Mouse (Mus musculus): ENCODE measurements around the gene Supt20. TPM values are rescaled to one million over a fixed set of nuclear protein-coding genes. Genes with fewer than 3 reads are reported as not detected.

Gene Supt20
- total and polyA plus RNA-seq, 3 experiments: 7.8 to 213 (median 82.0) TPM

DNA sequence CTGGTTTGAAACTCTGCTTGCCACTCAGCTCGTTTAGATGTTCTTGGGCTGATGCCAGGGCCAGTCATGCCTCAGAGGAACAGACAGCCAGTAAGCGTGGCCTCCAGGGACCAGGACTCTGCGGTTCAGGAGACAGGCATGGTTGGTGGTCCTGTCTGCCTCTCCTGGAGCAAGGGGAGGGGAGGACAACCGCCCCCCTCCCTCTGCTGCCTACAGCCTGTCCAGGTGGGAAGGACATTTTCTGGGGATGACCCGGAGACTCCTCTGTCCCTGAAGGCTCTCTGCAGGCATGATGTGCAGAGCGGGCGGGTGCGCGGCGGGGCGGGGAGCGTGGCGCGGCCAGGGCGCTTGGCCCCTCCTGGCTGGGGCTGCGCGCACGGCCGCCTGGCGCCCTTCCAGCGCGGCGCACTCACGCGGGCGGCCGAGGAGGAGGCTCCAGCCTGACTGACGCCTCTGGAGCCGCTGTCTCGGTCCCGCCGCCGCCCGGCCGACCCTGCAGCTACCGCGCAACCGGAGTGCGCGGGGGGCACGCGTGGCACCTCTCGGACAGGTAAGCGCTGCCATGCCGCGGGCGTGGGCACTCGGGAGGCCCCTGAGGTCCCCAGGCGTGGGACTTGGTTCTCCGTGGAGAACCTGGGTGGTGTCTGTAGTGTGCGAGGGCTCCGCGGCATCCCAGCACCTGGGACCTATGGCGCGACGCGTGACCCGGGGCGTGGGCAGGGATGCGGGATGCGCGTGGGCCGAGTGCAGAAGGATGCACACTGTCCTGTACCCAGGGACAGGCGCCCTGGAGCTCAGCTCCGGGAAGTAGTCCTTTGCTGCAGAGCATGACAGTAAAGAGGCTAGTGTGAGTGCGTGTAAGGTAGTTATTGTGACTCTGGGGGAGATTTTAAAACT, 62.8 kb downstream of the Supt20 start, which contains the start of gene Smad9:
TSS of gene Smad9 (plus strand) at position 438 of the 897 bp plus-strand sequence.
- DNase-seq (ENCODE audit: low spot score): no peak
- ATAC-seq (ENCODE audit: extremely low read depth, insufficient number of reproducible peaks, low FRiP score, poor library complexity, severe bottlenecking): no peak

GRCm38 (mm10) chr3:54756058-54756457, 63.5 kb downstream of the Supt20 start:
- Histone ChIP-seq H3K27me3 (ENCODE audit: insufficient read depth, low read length) (peaks cover 3% of the 10 kb centered on the region; the same call in 1 of the 2 replicates), H3K36me3 (replicated peaks) (peaks cover 8% of the 10 kb centered on the region), H3K9me3 (replicated peaks) (peaks cover 8% of the 10 kb centered on the region), H3K4me1 (ENCODE audit: insufficient read depth, low read depth, low read length) (no peaks in the 10 kb centered on the region), H3K4me3 (ENCODE audit: low read depth, low read length) (no peak overlapping the region)
- DNase-seq (ENCODE audit: low spot score): no peak
- no peak for TF ChIP-seq GATA2 (IDR thresholded peaks at IDR 0.05; ENCODE audit: borderline replicate concordance, low read depth, low read length)
- no peak for TF ChIP-seq TAL1 (conservative IDR thresholded peaks at IDR 0.05; ENCODE audit: low read depth, low read length)
- no peak for TF ChIP-seq GATA1 (IDR thresholded peaks at IDR 0.05; ENCODE audit: borderline replicate concordance, low read length)
- no peak for TF ChIP-seq POLR2AphosphoS5 (IDR thresholded peaks at IDR 0.05; ENCODE audit: insufficient replicate concordance, low read depth, low read length)
- no peak for TF ChIP-seq CTCF (IDR thresholded peaks at IDR 0.05; ENCODE audit: low read depth, low read length)
- no peak for ATAC-seq (ENCODE audit: extremely low read depth, insufficient number of reproducible peaks, low FRiP score, poor library complexity, severe bottlenecking)

More for the DNA sequence above, 62.8 kb downstream of the Supt20 start, which contains the start of gene Smad9:
- H3K27me3 ChIP-seq (ENCODE audit: insufficient read depth, low read length): peaks cover 3% of the 10 kb centered on the region; the same call in 1 of the 2 replicates
- H3K4me3 ChIP-seq (ENCODE audit: low read depth, low read length): no peak within 1 kb of the TSS
- H3K4me1 ChIP-seq (ENCODE audit: insufficient read depth, low read depth, low read length): no peaks in the 10 kb centered on the region
- TF ChIP-seq GATA2 (IDR thresholded peaks at IDR 0.05; ENCODE audit: borderline replicate concordance, low read depth, low read length) (no peak), GATA1 (IDR thresholded peaks at IDR 0.05; ENCODE audit: borderline replicate concordance, low read length) (no peak), POLR2AphosphoS5 (IDR thresholded peaks at IDR 0.05; ENCODE audit: insufficient replicate concordance, low read depth, low read length) (no peak), CTCF (IDR thresholded peaks at IDR 0.05; ENCODE audit: low read depth, low read length) (no peak), TAL1 (conservative IDR thresholded peaks at IDR 0.05; ENCODE audit: low read depth, low read length) (no peak)
- peaks cover 10% of the 10 kb centered on the region for H3K9me3 ChIP-seq (replicated peaks)
- peaks cover 14% of the 10 kb centered on the region for H3K36me3 ChIP-seq (replicated peaks)

DNA sequence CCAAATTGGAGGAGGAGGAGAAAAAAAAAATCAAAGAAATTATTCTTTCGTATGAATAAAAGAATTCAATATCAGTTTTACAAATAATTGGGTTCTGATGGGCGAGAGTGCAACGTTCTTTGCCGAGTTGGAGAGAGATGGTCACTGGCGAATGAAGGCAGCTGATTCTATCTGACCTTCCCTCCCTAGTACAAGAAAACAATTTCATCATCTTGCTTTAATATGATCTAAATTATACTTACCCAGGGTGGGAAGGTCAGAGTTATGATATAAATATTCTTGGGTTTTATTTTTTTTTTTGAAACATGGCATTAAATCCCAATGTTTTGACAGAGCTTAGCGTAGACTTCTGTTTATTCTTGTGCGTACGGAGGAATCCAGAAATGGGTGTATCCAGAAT, 64.8 kb downstream of the Supt20 start:
- Histone ChIP-seq H3K9me3 (replicated peaks) (peaks cover 8% of the 10 kb centered on the region), H3K36me3 (replicated peaks) (no peaks in the 10 kb centered on the region), H3K4me1 (ENCODE audit: insufficient read depth, low read depth, low read length) (no peaks in the 10 kb centered on the region), H3K4me3 (ENCODE audit: low read depth, low read length) (no peak overlapping the region), H3K27me3 (ENCODE audit: insufficient read depth, low read length) (peaks cover 3% of the 10 kb centered on the region; the same call in 1 of the 2 replicates)
- TF ChIP-seq GATA2 (IDR thresholded peaks at IDR 0.05; ENCODE audit: borderline replicate concordance, low read depth, low read length) (no peak), GATA1 (IDR thresholded peaks at IDR 0.05; ENCODE audit: borderline replicate concordance, low read length) (no peak), CTCF (IDR thresholded peaks at IDR 0.05; ENCODE audit: low read depth, low read length) (no peak), TAL1 (conservative IDR thresholded peaks at IDR 0.05; ENCODE audit: low read depth, low read length) (no peak), POLR2AphosphoS5 (IDR thresholded peaks at IDR 0.05; ENCODE audit: insufficient replicate concordance, low read depth, low read length) (no peak)
- no peak for ATAC-seq (ENCODE audit: extremely low read depth, insufficient number of reproducible peaks, low FRiP score, poor library complexity, severe bottlenecking)
- DNase-seq (ENCODE audit: low spot score): no peak

DNA sequence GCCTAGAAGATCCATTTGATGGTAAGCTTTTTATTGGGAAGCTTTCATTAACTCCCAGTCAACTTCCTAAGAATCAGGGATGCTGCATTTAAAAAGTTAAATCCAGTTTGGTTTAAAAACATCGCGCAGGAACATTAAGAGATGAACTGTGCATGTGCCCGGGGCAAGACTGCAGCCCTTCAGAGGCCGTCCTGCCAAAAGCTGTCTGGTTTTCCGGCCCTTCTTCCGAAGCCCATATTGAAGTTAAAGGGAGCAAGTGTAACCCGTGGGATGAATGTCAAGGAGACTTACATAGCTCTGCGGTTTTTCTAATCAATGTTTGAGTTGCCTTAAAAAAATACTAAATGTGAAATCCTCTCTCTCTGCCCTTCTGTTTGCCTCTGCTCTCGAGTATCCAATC, 66.6 kb downstream of the Supt20 start:
- H3K4me3 ChIP-seq (ENCODE audit: low read depth, low read length): no peak overlapping the region
- no peaks in the 10 kb centered on the region for H3K4me1 ChIP-seq (ENCODE audit: insufficient read depth, low read depth, low read length)
- no peak for ATAC-seq (ENCODE audit: extremely low read depth, insufficient number of reproducible peaks, low FRiP score, poor library complexity, severe bottlenecking)
- no peak for TF ChIP-seq GATA1 (IDR thresholded peaks at IDR 0.05; ENCODE audit: borderline replicate concordance, low read length)
- no peak for TF ChIP-seq TAL1 (conservative IDR thresholded peaks at IDR 0.05; ENCODE audit: low read depth, low read length)
- TF ChIP-seq POLR2AphosphoS5 (IDR thresholded peaks at IDR 0.05; ENCODE audit: insufficient replicate concordance, low read depth, low read length): no peak
- TF ChIP-seq GATA2 (IDR thresholded peaks at IDR 0.05; ENCODE audit: borderline replicate concordance, low read depth, low read length): no peak
- no peak for TF ChIP-seq CTCF (IDR thresholded peaks at IDR 0.05; ENCODE audit: low read depth, low read length)
- H3K27me3 ChIP-seq (ENCODE audit: insufficient read depth, low read length): peaks cover 4% of the 10 kb centered on the region; the same call in 1 of the 2 replicates
- no peak for DNase-seq (ENCODE audit: low spot score)
- no peaks in the 10 kb centered on the region for H3K36me3 ChIP-seq (replicated peaks)
- peaks cover 8% of the 10 kb centered on the region for H3K9me3 ChIP-seq (replicated peaks)

- Histone ChIP-seq H3K9me3 (replicated peaks) (peaks cover 3% of the 10 kb centered on the region), H3K36me3 (replicated peaks) (no peaks in the 10 kb centered on the region), H3K4me3 (ENCODE audit: low read depth, low read length) (no peak overlapping the region), H3K4me1 (ENCODE audit: insufficient read depth, low read depth, low read length) (no peaks in the 10 kb centered on the region), H3K27me3 (ENCODE audit: insufficient read depth, low read length) (peaks cover 8% of the 10 kb centered on the region; the same call in 1 of the 2 replicates)
- DNase-seq (ENCODE audit: low spot score): no peak
- no peak for ATAC-seq (ENCODE audit: extremely low read depth, insufficient number of reproducible peaks, low FRiP score, poor library complexity, severe bottlenecking)
- TF ChIP-seq GATA1 (IDR thresholded peaks at IDR 0.05; ENCODE audit: borderline replicate concordance, low read length) (no peak), TAL1 (conservative IDR thresholded peaks at IDR 0.05; ENCODE audit: low read depth, low read length) (no peak), CTCF (IDR thresholded peaks at IDR 0.05; ENCODE audit: low read depth, low read length) (no peak), GATA2 (IDR thresholded peaks at IDR 0.05; ENCODE audit: borderline replicate concordance, low read depth, low read length) (no peak), POLR2AphosphoS5 (IDR thresholded peaks at IDR 0.05; ENCODE audit: insufficient replicate concordance, low read depth, low read length) (no peak)
Observed at GRCm38 (mm10) chr3:54760321-54761115, 67.9 kb downstream of the Supt20 start.
